Mouse (Mus musculus): ENCODE measurements around the gene Crebbp.
"Not testable (repeated sequence)": the region's sequence is repeated elsewhere in the genome, so short reads cannot be mapped to it uniquely, and the experiment has no call there.

The Crebbp gene

DNA sequence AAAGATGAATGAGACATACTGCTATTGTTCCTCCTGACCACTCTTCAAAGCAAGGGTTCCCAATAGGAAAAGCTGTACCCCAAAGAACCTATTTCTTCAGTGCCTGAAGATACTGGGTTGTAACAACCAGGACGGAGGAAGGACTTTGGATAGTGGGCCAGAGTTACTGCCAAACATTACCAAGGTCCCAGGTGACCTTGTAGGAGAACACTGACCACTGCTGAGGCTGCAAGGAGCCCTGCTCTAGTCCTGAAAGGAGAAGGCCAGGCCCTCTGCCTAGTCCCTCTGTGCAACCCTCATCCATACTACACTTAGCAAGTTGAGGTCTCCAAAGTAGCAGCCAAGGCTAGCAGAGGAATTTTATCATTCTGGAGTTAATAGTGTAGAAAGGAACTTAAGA is 60.7 kb downstream of the Crebbp start:
- no peak for DNase-seq (ENCODE audit: low spot score)

DNA sequence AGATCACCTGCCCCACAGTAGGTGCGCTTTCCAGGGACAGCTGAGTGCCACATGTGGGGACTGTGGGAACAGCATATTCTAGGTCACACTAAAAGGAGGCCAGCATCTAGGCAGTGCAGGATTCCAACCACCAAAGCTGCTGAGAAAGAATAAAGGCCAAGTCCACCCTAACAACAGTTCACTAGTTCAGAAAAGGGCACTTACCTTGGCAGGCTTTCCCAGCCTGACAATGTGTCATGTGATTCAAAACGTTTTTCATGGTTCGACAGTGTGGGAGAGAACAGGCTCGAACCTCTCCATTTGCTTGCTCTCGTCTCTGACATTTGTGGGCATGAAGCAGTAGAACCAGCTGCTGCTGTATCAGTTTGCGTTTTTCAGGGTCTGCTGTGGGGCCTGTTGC is 75.3 kb downstream of the Crebbp start:
- no peak for DNase-seq (ENCODE audit: low spot score)

DNA sequence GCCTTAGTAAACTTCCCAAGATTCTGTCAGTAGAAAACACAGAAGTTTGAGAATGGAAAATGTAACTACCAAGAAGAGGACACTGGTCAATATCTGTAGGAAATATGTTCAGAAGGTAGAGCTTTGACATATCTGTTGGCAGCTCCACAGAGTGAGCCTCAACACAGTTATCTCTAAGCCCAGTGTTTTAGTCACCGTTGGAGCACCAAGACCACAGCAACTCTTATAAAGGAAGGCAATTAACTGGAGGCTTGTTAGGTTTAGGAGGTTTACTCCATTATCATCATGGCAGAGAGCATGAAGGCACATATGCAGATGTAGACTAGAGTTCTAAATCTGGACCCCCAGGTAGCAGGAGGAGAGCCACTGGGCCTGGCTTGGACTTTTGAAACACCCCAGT is 80.0 kb downstream of the Crebbp start:
- no peak for DNase-seq (ENCODE audit: low spot score)

- no peak for DNase-seq (ENCODE audit: low spot score)
Measured at GRCm38 (mm10) chr16:4128894-4129293, 84.9 kb downstream of the Crebbp start.

DNA sequence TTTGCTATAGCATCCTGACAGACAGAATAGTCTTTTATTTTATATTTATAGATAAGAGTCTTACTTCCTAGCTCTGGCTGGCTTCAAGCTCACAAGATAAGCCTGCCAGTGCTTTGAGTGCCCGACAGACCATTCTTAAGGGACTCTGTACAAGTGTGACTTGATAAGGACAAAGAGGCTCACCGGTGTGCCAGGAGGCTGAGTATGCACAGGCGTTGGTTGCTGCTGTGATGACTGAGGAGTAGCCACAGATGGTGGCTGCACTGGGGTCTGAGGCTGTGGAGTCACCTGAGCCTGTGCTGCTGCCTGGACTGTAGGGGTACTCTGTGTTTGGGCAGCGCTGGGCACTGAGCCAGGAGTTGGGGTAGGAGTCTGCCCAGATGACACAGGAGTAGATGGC is 96.7 kb downstream of the Crebbp start:
- DNase-seq (ENCODE audit: low spot score): no peak

DNA sequence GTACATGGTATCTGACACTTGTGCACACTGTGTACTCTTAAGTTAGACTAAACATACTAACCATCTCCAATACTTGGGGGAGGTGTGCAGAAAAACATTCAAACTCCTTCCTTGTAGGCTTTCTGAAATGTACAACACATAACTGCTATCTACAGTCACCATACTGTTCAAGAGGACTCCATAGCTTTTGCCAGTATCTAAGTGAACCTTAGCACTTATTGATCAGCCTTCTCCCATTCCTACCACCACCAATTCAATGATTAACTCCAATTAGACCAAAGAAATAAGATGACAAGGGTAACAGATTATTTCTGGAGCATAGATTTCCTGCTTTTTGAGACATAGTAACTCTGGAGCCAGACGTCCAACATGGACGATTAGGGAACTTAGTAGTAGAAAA is 113.4 kb downstream of the Crebbp start:
- no peak for DNase-seq (ENCODE audit: low spot score)

- DNase-seq (ENCODE audit: low spot score): no peak
Measured at GRCm38 (mm10) chr16:4097521-4097920, 116.3 kb downstream of the Crebbp start.

- no peak for DNase-seq (ENCODE audit: low spot score)
Measured at GRCm38 (mm10) chr16:4096898-4097297, 116.9 kb downstream of the Crebbp start.

DNA sequence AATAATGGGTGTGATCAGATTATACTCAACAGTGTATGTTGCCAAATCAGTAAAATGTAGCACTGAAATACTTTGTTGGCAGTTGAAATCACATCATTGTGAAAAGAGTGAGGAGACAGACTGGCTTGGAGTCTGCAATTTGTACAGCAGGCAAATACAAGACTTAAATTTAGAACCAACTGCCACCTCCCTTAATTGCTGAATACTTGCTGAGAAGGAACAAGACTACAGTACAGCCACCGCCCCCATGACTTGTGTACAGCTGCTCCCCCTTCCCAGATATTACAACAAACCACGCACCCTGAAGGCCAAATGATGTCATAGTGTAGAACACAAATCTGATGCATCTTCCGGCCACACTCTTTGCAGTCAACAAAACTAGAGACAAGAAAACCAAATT is 117.7 kb downstream of the Crebbp start:
- peak; percentile 21 for DNase-seq (ENCODE audit: low spot score)

GRCm38 (mm10) chr16:4087214-4087913 is 126.4 kb downstream of the Crebbp start:
- DNase-seq (ENCODE audit: low spot score): no peak

DNA sequence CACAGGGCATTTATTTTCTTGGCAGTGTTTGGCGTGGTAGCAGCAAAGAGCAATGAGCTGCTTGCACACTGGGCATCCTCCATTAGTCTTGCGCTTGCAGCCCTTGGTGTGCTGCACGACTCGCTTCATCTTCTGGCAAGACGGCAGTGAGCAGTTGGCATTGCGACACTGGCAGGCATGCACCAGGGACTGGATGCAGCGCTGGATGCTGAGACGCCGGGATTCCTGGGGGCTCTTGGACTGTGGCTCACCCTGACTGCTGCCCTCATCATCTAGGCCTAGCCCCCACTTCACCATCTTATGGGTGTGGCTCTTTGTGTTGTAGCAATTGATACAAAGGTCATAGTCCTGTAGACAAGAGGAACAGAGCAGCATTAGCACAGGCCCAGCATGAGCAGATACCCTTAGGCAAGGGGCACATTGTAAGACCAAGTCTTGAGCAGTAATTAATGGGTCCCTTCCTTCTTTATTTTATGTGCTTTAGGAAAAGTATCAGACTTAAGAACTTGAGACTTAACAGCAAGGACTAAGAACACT is 127.9 kb downstream of the Crebbp start:
- no peak for DNase-seq (ENCODE audit: low spot score)

DNA sequence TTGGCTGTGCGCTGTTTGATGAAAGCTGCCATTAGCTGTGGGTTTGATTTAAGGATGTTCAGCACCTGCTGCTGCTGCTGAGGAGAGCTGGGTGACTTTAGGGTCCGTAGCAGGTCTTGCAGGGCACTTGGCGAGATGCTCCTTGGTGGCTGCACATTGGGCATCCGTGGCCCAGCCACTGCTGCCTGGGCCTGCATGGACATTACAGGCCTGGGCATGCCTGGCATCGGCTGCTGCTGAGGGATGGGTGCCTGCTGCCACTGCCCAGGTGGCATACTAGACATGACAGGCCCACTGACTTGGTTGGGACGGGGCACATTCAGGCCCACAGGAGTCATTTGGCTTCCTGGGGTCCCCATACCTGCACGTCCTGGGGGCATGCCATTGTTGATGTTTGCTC is 128.7 kb downstream of the Crebbp start:
- no peak for DNase-seq (ENCODE audit: low spot score)

GRCm38 (mm10) chr16:4080419-4080818 is 133.4 kb downstream of the Crebbp start:
- DNase-seq (ENCODE audit: low spot score): not testable (repeated sequence)

- no peak for DNase-seq (ENCODE audit: low spot score)
Measured at GRCm38 (mm10) chr16:4079656-4080055, 134.1 kb downstream of the Crebbp start.

GRCm38 (mm10) chr16:4078302-4078701 is 135.5 kb downstream of the Crebbp start:
- not testable (repeated sequence) for DNase-seq (ENCODE audit: low spot score)

DNA sequence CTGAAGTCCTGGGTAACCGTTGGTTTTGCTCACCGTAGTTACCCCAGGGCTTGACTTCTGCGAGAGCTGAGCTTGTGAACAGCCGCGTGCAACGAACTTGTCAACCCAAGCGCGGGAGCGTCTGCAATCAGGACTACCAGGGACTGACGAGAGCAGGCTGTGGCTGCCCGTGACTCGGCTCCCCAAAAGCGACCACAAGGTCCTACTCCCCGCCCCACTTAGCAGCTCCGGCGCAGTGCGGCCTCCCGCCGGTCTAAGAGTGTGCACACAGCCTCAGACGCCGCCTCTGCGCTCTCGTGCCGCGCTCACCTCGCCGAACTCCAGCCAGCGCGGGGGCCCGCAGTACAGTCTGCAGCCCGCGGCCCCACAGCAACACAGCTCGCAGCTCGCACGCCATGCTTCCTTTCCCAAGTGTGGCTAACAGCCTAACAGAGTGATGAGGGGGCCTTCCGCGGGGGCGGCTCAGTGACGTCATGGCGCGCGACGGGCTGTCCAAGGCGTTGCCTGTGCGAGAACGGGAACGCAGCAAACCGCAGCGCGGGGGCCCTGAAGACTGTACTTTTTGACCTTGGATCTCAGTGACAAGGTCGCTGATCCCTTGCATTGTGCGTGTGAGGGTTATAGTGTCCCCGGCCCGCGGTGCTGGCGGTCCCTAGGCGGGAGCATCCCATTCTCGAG is 136.3 kb downstream of the Crebbp start, which contains the start of gene Trap1:
TSS of gene Trap1 (minus strand) at position 444 of the 678 bp plus-strand sequence.
- peak; percentile 90 for DNase-seq (ENCODE audit: low spot score)

DNA sequence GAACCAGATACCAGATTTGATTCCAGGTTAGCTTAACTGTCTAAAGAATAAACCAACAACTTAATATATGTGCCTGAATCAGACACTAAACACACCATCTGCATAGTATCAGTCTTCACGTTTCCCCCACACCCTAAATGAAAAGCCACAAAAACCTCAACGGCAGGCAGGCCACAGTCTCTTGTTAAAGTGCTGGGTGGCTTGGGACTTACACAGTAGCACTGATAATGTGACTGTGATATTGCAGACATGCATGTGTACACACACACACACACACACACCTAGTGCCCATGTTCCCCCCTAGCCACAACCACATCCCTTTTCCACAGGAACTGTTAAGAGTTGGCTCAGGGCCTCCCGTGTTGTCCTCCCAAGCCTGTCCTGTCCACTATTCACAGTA is 139.0 kb downstream of the Crebbp start:
- no peak for DNase-seq (ENCODE audit: low spot score)

DNA sequence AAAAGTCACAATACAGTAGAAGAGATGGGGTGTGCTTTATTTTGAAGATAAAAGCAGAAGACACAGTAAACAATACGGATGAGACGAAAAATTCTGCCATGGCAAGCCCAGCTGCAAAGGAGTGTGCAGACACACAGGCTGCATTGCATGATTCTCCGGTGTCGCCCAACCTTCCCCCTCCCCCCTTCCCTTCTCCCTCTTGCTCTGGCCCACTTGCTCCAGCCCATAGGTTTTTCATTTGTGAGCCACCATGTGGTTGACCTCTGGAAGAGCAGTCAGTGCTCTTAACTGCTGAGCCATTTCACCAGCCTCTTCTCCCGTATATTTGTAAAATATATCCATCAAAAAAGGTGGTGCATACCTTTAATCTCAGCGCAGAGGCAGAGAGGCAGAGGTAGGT is 139.5 kb downstream of the Crebbp start:
- no peak for DNase-seq (ENCODE audit: low spot score)

DNA sequence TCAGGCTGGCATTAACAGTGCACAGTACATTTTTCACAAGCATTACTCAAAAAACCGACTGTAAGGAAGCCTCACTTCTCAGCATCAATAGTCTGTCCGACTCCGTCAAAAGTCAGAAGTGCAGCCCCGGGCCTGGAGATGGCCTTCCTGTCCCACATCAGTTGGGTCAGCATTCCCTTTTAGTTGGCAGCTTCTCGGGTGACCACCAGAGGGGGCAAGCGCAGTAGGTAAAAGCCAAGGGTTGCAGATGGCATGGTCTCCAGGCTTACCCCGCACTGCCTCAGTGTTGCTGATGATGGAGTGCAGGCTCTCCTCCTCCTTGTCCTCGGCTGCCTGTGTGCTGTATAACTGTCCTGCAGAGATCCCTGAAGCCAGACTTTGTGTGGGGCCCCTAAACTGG is 145.2 kb downstream of the Crebbp start:
- no peak for DNase-seq (ENCODE audit: low spot score)

DNA sequence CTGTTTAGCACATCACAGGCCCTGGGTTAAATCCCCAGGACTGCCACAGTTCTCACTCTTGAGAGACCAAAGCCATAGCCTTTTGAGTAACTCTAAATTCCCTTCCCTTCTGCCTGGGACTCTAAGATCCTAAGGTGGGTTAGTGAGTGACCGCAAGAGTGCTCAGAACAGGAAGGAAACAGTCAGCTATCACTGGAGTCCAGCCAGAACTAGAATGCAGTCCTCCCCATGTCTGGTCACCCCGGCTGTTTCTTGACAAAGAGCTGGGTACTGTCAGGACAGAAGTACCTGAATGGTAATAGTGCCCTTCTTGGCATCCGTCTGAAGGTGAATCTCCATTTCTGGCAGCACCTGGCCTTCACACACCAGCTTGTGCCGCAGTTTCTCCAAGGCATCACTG is 148.9 kb downstream of the Crebbp start:
- no peak for DNase-seq (ENCODE audit: low spot score)

- no peak for DNase-seq (ENCODE audit: low spot score)
Measured at GRCm38 (mm10) chr16:4053811-4054210, 160.0 kb downstream of the Crebbp start.

GRCm38 (mm10) chr16:4052601-4053000 is 161.2 kb downstream of the Crebbp start:
- DNase-seq (ENCODE audit: low spot score): no peak

DNA sequence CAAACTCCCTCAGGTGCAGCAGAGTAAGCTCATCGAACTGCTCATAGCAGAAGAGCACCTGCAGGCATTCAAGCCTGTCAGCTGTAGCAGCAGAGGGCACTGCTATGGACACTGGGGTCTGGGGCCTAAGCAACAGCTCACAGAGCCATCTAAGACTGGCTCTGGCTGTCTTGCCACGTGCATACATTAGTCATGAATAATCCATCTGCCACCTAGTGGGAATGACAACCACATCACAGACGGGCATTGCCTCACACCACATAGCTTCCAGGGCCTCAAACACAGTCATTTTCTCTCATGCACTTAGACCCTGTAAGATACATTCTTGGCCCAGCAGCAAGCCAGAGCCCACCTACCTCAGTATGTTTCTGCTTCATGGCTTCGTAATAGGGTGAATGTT is 168.3 kb downstream of the Crebbp start:
- DNase-seq (ENCODE audit: low spot score): no peak

DNA sequence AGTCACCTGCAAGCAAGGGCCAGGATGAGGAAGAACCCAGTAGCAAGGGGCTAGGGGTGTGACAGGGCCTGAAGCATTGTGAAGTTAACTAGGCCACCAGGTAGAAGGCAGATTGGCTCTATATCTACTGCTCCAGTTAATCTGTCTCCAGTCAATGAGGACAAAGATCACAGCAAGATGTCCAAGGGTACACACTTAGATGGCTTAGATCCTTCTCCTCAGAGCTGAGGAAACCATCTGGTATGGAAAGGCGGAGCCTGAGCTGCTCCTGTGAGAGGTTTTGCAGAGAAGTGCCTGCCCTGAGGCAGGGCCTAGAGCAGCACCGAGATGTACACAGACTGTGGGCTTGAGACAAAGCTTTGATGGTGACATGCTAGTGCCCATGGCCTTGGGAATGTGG is 169.7 kb downstream of the Crebbp start:
- DNase-seq (ENCODE audit: low spot score): no peak
